In the genomic region with DNA sequence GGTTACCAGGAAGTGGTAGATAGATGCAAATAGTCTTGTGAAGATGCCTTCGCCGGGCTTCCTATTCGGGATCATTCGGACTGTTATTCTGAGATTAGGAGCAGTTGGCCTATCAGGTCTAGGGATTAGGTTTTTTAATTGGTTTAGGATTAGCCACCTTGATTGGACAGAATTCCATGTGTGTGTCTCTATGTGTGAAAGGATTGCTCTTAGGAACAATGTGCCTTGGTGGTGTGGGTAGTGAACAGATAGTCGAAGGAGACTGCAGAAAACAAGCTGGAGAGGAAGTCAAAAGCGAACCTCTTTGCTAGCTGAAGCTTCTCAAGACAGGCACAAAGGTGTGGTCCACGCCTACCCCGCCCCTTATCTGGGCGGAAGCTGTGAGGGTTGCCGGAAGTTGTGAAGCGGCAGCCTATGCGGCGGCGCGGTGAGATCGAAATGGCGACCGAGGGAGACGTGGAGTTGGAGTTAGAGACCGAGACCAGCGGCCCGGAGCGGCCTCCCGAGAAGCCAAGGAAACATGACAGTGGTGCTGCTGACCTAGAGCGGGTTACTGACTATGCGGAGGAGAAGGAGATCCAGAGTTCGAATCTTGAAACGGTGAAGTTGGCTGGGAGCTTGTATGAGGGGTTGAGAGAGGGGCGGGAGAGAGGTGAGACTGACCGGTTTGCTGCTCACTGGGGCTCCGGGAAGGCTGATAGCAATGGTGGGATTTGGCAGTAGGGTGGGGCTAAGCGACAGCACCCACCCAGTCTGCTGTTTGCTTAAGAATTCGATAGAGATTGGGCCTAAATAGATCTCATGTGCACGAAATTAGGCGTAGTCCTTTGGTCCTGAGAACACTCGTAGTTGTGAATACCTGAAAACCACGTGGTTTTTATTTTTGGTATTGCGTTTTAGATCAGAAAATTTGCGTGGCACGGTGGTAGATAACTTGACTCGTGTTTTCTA, we compare ENCODE assay signal across 8 mouse cellular contexts. TPM values are rescaled to one million over a fixed set of nuclear protein-coding genes. Genes with fewer than 3 reads are reported as not detected.
A peak's percentile ranks its signal among the peaks of the same experiment; 100 is the strongest.
DNase-seq lines count a peak whose midpoint lies in the region; ATAC-seq and TF ChIP-seq lines count a peak whose summit lies in the region.

A gene (minus strand): TSS at position 90 of the 951 bp plus-strand sequence.

- no peaks in the 10 kb centered on the region for H3K9me3 ChIP-seq in hindbrain, embryonic 10.5 days
- H3K9me3 ChIP-seq in lung, postnatal 0 days (ENCODE audit: low read length): no peaks in the 10 kb centered on the region

- no peak for TF ChIP-seq CTCF in lung, postnatal 0 days (IDR thresholded peaks at IDR 0.05)

- H3K9ac ChIP-seq in lung, postnatal 0 days (replicated peaks; ENCODE audit: low read depth): peak within 1 kb of the TSS; percentile 76

- peak within 1 kb of the TSS; percentile 81 for H3K27ac ChIP-seq in hindbrain, embryonic 10.5 days
- peak within 1 kb of the TSS; percentile 78 for H3K27ac ChIP-seq in lung, postnatal 0 days (ENCODE audit: low read length)

- H3K36me3 ChIP-seq in hindbrain, embryonic 10.5 days: peaks cover 64% of the 10 kb centered on the region
- no peaks in the 10 kb centered on the region; the same call in 1 of the 2 replicates for H3K36me3 ChIP-seq in lung, postnatal 0 days (ENCODE audit: insufficient read depth, low read length)

- TF ChIP-seq EP300 in lung, postnatal 0 days (IDR thresholded peaks at IDR 0.05): no peak

- peak within 1 kb of the TSS; percentile 65 for H3K4me2 ChIP-seq in lung, postnatal 0 days (replicated peaks; ENCODE audit: low read depth, low read length)

- 4% methylated on average over 41 of the region's 41 CpGs for WGBS in hindbrain, embryonic 10.5 days
- 3% methylated on average over 41 of the region's 41 CpGs for WGBS in lung, postnatal 0 days

- H3K4me1 ChIP-seq in hindbrain, embryonic 10.5 days (replicated peaks): peaks cover 22% of the 10 kb centered on the region
- peaks cover 6% of the 10 kb centered on the region; the same call in 1 of the 2 replicates for H3K4me1 ChIP-seq in lung, postnatal 0 days (ENCODE audit: insufficient read depth, low read depth, low read length)

- no peaks in the 10 kb centered on the region for H3K27me3 ChIP-seq in hindbrain, embryonic 10.5 days (ENCODE audit: insufficient read depth, poor library complexity, severe bottlenecking)
- no peaks in the 10 kb centered on the region for H3K27me3 ChIP-seq in lung, postnatal 0 days (replicated peaks; ENCODE audit: insufficient read depth, low read length)

- peak; percentile 90 for ATAC-seq in frontal cortex, adult (ENCODE audit: low TSS enrichment)
- ATAC-seq in lung, postnatal 0 days: peak; percentile 95

- H3K4me3 ChIP-seq in hindbrain, embryonic 10.5 days: peak within 1 kb of the TSS; percentile 63
- H3K4me3 ChIP-seq in lung, postnatal 0 days (ENCODE audit: low read depth, low read length): peak within 1 kb of the TSS; percentile 74

- DNase-seq in NIH3T3 (ENCODE audit: low read depth): peak; percentile 91
- DNase-seq in cerebellum, adult 9-11 months: peak; percentile 78
- peak; percentile 87 for DNase-seq in hindbrain, embryonic 10.5 days (ENCODE audit: low spot score)
- peak; percentile 81 for DNase-seq in layer of hippocampus, adult 9-11 months
- peak; percentile 94 for DNase-seq in lung, postnatal 0 days (ENCODE audit: low spot score)
- peak; percentile 65 for DNase-seq in ovary, postnatal 10 days (ENCODE audit: low spot score)
- DNase-seq in thymus, postnatal 0 days (ENCODE audit: low spot score): peak; percentile 93

RNA-seq across cellular contexts. Expression of the gene that starts here (rescaled TPM):
- 0.15 and 0.42 TPM in 2 replicates for polyA plus RNA-seq in hindbrain, embryonic 10.5 days (2016; fragmentation: Nextera tagmentation; extraction: Ambion mirVana)
- polyA plus RNA-seq in lung, postnatal 0 days (2015; fragmentation: Nextera tagmentation; extraction: Ambion mirVana): 0.15 and 0.35 TPM in 2 replicates
- 0.14 and 0.27 TPM in 2 replicates for polyA plus RNA-seq in thymus, postnatal 0 days (2015; fragmentation: Nextera tagmentation; extraction: Ambion mirVana)

Comparison
In these comparisons a context has a peak if more than half of its experiments do, and no peak if none do; other contexts are left out.
1. Peak in every context shown above with its lines: DNase-seq, ATAC-seq, H3K4me3 ChIP-seq and H3K27ac ChIP-seq.
2. Peak in DNase-seq, H3K4me3 ChIP-seq and H3K27ac ChIP-seq in hindbrain, embryonic 10.5 days; RNA of the gene not detected or under 1 TPM.
3. Peak in DNase-seq, ATAC-seq, H3K4me3 ChIP-seq, H3K27ac ChIP-seq, H3K9ac ChIP-seq and H3K4me2 ChIP-seq in lung, postnatal 0 days; RNA of the gene not detected or under 1 TPM.
4. Peak in DNase-seq in thymus, postnatal 0 days; RNA of the gene not detected or under 1 TPM.